Mouse (Mus musculus) embryonic fibroblast, embryonic 13.5 days (primary cell): ENCODE results near the gene Ntm. TPM values are rescaled to one million over a fixed set of nuclear protein-coding genes. Genes with fewer than 3 reads are reported as not detected.

Experiments
- H3K27ac ChIP-seq: 2 replicates; pipeline ENCODE4 v1.5.1; 2012; ENCODE audit warnings: low read length, control low read depth, inconsistent platforms; ENCODE audit not compliant: insufficient read depth
- H3K4me1 ChIP-seq: 2 replicates; pipeline ENCODE4 v1.6.1; 2011; ENCODE audit warnings: low read length; ENCODE audit not compliant: control insufficient read depth, insufficient read depth
- H3K4me3 ChIP-seq: 2 replicates; pipeline ENCODE4 v1.5.1; 2011; ENCODE audit warnings: mild to moderate bottlenecking, control low read depth, low read length; ENCODE audit not compliant: insufficient read depth
- CTCF ChIP-seq: IDR thresholded peaks from 2 replicates; pipeline ENCODE4 v1.5.1; 2011; ENCODE audit warnings: mild to moderate bottlenecking, control low read depth, low read length, moderate library complexity, borderline replicate concordance; ENCODE audit not compliant: insufficient read depth
- POLR2A ChIP-seq: IDR thresholded peaks from 2 replicates; pipeline ENCODE4 v1.6.1; 2011; ENCODE audit warnings: low read depth, mild to moderate bottlenecking, control low read depth, low read length, moderate library complexity
- polyA plus RNA-seq: library from polyadenylated mRNA; stranded (reverse); fragments of >200 nt; gene quantifications from 2 replicates; pipeline ENCODE4 v1.2.4, GENCODE M21; 2011; ENCODE audit warnings: low read depth; ENCODE audit not compliant: missing spikeins, insufficient read length

Gene Ntm
- polyA plus RNA-seq, 1 experiment, result 0.95 TPM

DNA sequence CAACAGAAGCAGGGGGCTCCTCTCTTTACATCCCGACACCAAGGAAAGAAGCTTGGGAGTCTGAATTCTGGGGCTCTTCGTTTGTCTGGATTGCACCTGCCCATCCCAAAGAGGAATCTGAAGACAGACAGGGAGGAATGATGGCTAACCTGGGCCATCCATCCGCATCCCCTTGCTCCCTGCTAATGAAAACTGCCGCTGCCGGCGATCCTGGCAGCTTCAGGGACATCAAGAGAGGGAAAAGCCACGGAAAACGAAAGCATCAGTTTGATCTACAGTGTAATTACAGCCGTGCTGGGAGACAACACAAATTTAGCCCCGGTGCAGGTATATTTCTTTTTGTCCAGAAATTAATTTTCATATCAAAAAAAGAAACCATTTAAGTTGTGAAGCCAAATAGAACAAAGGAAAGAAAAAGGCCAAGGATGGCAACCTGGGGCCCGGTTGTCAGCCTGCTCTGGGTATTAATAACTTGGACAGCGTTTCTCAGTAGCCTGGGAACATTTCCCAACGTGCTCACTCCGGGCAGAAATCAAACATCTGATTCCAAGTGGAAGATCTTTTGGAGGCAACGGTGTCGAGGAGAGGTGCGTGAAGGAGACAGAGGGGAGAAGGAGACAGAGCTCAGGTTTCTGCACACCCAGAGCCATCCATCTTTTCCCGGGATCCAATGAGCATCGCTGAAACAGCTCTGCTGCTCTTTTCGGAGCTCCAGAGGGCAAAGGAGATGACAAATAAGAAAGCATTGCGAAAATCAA is 368.2 kb downstream of the Ntm start:
- no peak overlapping the region for H3K4me3 ChIP-seq
- no peaks in the 10 kb centered on the region for H3K4me1 ChIP-seq
- no peak overlapping the region for H3K27ac ChIP-seq
- TF ChIP-seq CTCF, result no peak
- TF ChIP-seq POLR2A, result no peak

DNA sequence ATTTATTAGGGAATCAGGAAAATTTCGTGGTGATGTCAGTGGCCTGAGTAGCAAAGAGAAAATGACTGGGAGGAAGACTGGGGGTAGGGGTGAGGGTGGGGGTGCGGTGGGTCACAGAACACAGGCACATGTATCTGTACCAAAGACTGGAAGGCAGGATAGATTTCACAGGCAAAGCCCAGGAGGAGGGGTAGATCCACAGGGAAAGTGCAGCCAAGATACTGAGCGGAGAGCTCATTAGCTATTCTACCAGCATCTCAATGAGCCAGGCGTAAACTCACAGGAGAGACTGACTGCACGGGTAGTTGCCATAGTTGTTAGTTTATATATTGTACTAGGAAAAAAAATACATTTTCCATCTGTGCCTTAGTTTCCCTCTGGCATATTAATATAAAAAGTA is 375.6 kb downstream of the Ntm start:
- Histone ChIP-seq H3K4me3 (no peak overlapping the region), H3K4me1 (no peaks in the 10 kb centered on the region), H3K27ac (no peak overlapping the region)
- TF ChIP-seq POLR2A (no peak), CTCF (no peak)

DNA sequence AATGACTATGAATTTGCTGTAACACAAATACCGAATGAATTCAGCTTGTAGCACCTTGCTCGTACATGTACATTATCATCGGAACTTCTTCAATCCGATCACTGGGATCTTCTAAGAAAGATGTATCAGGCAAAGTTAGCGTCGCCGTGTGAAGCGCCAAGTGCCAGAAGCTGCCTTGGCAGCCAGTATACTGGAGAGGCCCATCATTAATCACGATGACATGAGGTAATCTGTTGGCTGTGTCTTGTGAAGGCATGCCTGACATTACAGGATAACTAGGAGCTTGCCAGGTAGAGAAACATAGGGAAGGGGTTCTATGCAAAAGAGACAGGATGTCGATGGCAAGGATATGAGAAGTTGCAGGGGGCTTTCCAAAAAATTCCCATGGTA is 376.6 kb downstream of the Ntm start:
- no peaks in the 10 kb centered on the region for H3K4me1 ChIP-seq
- no peak overlapping the region for H3K4me3 ChIP-seq
- H3K27ac ChIP-seq, result no peak overlapping the region
- TF ChIP-seq POLR2A (no peak), CTCF (no peak)

DNA sequence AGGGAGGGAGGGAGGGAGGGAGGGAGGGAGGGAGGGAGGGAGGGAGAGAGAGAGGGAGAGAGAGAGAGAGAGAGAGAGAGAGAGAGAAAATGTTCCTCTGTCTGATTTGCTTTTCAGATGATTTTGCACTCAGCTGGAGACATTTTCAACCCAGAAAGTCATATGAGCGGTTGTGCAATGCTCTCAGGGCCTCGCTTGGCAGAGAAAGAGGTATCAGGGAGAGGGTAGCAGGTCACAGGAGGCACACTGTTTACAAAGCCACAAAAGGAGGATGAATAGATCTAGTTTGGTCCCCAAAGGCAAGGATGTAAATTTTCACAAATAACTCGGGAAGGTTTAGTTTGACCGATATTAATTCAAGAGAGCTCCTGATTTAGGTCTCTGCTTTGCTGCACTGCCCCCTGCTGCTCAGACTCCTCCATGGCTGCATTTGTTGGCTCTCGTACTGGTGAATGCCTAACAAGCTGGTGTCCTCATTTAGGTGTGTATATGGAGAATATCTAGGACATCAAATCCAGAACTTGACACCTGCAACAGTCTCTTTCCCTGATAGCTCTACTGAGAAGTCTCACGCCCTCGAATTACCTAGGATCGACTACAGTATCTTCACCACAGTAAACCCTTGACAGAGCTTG is 377.1 kb downstream of the Ntm start:
- TF ChIP-seq POLR2A (no peak), CTCF (peak; percentile 55; the same call in 1 of the 2 replicates)
- H3K27ac ChIP-seq, result no peak overlapping the region
- H3K4me3 ChIP-seq, result no peak overlapping the region
- H3K4me1 ChIP-seq, result no peaks in the 10 kb centered on the region

DNA sequence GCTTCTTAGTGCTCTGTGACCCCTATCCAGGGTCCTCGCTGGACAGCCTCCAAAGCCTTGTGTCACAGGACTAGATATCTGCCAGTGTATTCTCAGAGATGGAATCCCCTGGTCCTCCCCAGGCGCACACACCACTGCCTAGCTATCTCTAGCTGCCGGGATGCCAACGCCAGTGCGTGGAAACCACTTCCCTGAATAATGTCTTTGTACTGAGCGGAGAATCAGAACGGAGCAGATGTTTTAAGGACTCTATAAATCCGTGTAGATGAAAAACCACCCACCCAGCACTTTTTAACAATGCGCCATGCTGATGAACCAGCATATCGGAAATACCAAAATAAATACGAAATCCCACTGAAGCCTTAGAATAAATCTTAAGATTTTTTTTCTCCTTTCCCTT is 384.7 kb downstream of the Ntm start:
- no peak overlapping the region for H3K27ac ChIP-seq
- TF ChIP-seq CTCF, result no peak
- TF ChIP-seq POLR2A, result no peak

DNA sequence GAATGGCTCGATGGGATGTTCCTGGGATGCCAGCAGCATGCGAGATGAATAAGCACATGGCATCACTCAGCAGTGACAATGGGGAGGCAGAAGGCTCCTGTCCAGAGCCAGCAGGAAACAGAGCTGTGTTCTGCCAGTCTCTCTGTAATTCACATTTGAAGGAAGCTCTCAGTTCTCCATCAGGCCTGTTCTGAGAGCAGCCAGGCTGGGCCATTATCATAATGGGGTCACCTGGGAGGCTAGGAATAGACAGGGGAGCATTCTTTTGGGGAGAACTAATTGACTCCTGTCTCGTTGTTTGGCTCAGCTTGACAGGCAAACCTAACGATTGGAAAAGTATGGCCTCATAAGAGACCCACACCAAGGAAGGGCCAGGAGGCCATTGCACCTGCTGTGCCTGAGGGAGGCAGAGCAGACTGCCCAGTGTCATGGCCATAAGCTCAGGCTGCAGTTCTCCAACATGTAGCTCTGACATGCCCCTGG is 386.8 kb downstream of the Ntm start:
- H3K4me3 ChIP-seq, result no peak overlapping the region
- no peaks in the 10 kb centered on the region for H3K4me1 ChIP-seq
- no peak for TF ChIP-seq POLR2A
- H3K27ac ChIP-seq, result no peak overlapping the region

More for the DNA sequence above, 384.7 kb downstream of the Ntm start:
- no peak overlapping the region for H3K4me3 ChIP-seq
- H3K4me1 ChIP-seq, result no peaks in the 10 kb centered on the region

DNA sequence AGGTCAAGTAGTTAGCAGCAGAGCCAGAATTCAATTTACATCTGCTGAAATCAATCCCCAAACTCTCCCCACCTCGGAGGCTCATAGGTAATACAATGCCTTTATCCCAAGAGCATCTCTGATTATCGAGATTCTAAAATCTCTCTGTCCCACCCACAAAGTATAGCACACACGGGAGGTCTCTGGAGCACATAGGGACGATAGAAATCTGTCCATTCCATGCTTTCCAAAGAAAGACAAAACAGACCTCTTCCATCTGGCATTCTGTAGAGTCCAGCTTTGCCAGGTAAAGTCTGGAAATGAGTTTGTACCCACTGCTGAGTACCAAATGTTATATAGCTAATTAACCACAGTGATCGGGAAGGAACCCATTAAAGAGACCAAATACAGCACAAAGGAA is 388.4 kb downstream of the Ntm start:
- H3K4me1 ChIP-seq, result no peaks in the 10 kb centered on the region
- TF ChIP-seq POLR2A, result no peak
- no peak for TF ChIP-seq CTCF
- H3K27ac ChIP-seq, result no peak overlapping the region
- H3K4me3 ChIP-seq, result no peak overlapping the region

DNA sequence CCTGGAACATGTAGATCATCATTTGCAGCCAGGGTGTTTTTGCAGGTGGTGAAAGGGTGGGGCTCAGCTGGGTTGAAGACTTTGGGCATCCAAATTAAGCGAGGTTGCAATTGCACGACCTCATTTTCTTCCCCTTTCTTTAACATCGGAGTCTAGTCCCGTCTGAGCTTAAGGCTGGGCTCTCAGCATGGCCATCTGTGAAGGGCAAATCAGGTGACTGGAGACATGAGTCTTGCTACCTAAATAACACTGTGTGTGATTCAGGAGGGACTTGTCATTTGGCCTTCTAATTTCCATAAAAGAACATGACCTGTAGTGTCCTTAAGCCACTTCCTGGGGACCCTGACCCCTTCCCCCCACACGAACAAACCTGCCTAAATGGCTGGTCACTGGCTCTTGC is 394.4 kb downstream of the Ntm start:
- Histone ChIP-seq H3K4me3 (no peak overlapping the region), H3K27ac (no peak overlapping the region), H3K4me1 (no peaks in the 10 kb centered on the region)
- TF ChIP-seq POLR2A, result no peak
- TF ChIP-seq CTCF, result no peak

DNA sequence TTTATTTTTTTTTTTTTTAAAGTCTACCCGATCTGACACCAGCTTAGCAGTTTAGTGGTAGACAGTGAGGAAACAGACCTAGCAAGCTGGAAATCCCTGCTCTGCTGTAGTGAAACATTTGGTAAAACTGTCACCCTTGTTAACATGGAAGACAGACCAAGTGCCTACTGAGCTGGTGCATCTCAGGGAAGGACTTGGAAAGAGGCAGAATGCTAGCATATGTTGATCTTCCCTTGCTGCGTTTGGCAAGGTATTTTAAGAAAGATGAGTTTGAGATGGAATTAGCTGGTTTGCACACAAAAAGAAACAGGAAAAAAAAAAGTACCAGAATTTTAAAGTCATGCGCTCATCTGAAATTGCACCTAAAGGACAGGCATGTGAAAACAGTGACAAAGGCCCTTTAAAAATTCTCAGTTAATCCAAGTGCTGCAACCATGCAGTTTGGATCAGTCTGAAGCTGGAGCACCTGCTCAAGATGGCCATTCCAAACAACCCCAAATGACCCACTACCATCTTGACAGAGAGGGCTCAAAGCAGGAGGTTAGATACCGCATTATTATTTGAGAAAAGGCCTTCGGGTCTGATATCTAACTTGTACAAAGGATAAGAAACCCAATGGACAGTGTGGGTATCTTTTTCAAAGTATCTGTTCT is 400.4 kb downstream of the Ntm start:
- TF ChIP-seq CTCF (no peak), POLR2A (no peak)
- Histone ChIP-seq H3K4me3 (no peak overlapping the region), H3K4me1 (no peaks in the 10 kb centered on the region), H3K27ac (no peak overlapping the region)

DNA sequence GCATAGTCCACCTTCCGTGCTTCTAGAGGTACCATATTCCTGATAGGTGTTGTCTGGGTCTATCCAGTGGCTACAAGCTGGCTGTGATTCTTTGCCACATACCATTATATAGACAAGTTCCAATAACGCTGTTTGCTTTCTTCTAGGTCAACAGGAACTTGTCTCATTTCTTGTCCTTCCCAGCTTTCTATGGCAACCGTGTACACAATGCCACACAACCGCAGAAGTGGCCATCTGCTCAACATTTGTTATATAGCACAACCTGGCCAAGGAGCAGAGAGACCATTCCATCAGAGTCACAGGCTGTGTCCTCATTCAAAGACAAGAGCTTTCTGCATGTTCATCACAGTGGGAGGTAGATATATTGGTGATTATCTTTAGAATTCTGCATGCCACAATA is 404.0 kb downstream of the Ntm start:
- Histone ChIP-seq H3K4me1 (no peaks in the 10 kb centered on the region), H3K27ac (no peak overlapping the region), H3K4me3 (no peak overlapping the region)
- TF ChIP-seq POLR2A, result no peak
